Mouse (Mus musculus): ENCODE results near the gene Gm5431.

- TF ChIP-seq POLR2A (IDR thresholded peaks at IDR 0.05; ENCODE audit: low read depth, low read length) (no peak), CTCF (conservative IDR thresholded peaks at IDR 0.05; ENCODE audit: insufficient read depth, insufficient read length, low read depth, low read length) (no peak)
Measured at GRCm38 (mm10) chr11:48918380-48918779, 16.4 kb upstream of the Gm5431 start.
